Mouse (Mus musculus) forelimb bud, embryonic 11.5 days (tissue): ENCODE results near the gene Tmem178b.

Experiments used
- DNase-seq: peaks from one replicate; pipeline ENCODE4 v3.0.0-alpha.2; 2012; ENCODE audit warnings: low read depth, low spot score

Gene Tmem178b

DNA sequence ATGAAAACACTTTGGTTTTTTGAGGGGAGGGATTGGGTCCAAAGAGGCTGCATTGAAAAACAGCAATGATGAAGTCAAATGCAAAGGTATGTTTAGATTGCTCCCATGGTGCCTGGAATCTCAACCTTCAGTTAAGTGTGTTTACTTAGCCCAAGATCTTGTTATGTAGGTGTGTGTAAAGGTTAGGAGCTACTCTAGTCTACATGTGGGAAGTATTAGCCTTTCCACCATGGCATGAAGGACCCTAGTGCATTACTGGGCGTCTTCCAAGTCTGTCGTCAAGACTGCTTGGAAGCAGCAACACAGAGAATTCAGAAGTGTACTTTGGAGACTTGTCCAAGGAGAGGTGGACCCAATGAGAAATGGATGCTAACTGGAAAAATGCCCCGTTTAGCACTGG is 205.3 kb downstream of the Tmem178b start:
- no peak for DNase-seq

DNA sequence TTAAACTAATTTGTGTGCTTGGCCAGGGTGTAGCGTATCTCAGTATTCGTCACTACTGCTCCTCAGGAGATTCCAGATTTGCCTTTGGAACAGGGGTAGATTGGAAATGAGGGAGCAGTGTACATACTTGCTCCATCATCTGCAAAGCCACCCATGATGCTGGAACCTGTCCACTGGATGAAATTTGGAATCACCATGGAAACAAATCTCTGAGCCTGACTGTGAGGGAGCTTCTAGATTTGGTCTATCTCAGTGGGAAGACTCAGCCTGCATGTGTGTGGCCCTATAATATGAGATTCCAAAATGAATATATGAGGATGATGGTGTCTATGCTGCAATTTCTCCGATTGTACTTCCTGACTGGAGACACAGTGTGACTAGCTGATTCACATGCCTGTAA is 210.7 kb downstream of the Tmem178b start:
- no peak for DNase-seq

DNA sequence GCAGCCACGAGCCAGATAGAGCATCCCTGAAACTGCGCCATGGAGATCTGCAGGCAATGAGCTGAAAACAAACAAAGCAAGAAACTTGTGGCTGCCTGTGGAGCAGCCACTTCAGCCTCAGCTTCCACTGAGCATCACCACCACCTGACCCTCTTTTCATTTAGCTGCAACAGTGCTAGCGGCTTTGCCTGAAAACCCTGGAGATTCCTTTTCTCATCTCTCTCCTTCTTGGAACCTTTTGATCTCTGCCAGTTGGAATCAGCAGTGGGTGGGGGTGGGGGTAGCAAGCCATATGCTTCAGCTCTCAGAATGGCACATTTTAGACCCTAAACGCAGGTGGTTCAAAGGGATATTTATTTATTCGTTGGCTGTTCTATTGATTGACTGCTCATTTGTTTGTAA is 218.2 kb downstream of the Tmem178b start:
- no peak for DNase-seq

DNA sequence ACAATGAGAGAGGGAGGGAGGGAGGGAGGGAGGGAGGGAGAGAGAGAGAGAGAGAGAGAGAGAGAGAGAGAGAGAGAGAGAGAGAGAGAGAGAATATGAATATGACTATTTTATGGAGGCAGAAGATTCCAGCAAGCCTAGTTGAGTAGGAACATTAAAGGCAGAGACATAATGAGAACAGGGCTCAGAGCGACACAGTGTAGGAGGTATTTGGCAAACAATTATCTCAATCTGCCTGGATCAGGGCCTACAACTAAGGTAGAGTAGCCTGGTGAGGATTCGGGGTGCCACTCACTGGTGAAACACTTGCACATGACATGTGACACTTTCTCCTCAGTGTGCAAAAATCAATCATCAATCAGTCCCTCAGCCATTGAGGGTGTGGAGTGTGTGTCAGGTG is 225.4 kb downstream of the Tmem178b start:
- DNase-seq = no peak

DNA sequence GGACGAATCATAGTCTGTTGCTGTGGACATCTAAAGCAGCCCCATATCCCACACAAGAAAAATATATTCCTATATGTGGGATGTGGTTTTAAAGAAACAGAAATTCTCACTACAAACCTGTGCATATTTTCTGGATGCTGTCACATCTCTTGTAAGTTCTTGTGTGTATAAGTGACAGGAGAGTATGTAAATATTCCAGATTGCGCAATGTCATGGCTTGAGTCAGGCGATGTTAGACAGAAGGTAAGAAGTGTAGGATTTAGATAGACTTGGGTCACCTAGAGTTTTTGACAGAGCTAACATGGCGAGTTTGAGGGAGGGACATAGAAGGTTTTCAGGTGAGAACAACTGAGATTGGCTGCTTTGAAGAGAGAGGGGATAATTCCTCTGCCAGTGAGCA is 228.7 kb downstream of the Tmem178b start:
- no peak for DNase-seq

DNA sequence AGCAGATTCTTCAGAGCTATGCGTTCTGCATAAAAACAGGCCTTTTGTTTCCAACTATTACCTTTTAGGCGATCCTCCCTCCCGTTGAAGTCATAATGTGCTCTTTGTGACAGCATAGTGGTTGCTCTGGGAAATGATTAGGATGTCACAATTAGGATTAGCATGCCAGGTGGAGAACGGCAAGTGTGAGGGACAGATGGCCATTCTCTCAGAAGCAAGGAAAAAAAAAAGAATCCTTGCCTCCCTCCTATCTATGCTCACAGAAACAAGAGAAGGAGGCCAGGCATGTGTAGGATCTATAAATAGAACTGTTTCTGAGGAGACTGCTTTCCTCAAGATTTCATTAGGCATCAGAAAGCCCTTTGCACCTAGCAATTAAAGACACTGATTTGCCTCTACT is 229.8 kb downstream of the Tmem178b start:
- DNase-seq = no peak

DNA sequence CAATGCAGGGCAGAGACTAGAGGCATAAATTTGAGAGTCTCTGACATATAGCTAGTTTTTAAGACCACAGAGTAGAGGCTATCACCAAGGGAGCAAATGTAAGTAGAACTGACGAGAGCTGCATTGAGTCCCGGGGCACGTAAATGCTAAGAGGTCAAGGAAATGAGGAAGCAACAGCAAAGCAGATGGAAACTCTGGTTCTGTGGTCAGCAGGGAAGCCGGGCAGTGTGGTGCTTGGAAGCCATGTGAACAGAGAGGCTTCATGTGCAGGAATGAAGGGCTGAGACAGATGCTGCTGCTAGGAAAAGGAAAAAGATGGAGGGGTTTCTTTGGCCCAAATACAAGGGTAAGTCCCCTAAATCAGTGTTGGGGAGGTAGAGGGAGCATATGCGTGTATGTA is 237.0 kb downstream of the Tmem178b start:
- DNase-seq = no peak

DNA sequence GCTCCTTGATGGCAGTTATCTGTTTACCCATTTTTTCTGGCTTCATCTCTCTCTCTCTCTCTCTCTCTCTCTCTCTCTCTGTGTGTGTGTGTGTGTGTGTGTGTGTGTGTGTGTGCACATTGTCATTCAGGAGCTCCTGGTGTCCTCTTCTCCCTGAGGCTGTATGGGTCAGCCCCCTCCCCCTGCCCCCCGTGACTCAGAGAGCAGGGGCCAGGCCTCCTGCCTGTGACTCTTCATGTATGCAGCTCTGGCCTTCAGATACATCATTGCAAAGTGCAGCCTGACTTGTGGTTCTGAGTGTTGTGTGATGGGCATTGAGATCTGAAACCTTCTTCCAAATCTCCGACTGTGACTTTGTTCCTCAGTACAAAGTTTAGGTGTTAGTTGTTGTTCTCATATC is 237.7 kb downstream of the Tmem178b start:
- DNase-seq = no peak

DNA sequence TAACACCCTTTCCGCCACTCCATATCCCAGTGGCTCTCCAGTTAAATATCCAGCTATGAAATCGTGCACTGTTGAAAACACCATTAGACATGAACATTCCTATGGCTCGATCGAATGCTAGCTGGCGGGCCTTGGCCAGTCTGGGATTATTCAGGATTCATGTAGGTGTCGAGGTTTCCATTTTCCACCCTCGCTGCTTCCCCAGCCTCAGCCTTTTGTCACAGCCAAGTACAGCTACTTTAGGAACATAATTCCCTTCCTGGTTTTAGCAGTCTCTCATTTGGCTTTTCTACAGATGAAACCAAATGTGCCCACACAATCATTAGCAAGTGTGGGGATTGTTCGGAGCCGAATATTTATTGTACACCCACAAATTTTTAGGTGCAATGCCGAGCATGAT is 239.4 kb downstream of the Tmem178b start:
- DNase-seq = no peak

DNA sequence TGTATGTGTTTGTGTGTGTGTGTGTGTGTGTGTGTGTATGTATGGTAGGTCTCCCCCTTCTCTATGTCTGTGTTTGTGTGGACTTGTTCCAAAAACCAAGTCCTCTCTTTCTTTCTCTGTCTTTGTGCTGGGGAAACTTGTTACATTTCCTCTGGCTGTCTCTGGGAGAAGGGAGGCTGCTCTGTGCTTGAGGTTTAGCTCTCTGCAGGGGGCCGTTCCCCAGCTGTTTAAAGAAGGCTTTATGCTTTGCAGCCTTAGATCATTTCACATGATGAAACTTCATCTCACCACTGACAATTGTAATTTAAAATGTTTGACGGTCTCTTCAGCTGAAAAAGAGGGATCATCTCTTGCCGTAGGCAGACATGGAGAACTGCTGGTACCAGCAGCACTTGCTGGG is 243.2 kb downstream of the Tmem178b start:
- no peak for DNase-seq

DNA sequence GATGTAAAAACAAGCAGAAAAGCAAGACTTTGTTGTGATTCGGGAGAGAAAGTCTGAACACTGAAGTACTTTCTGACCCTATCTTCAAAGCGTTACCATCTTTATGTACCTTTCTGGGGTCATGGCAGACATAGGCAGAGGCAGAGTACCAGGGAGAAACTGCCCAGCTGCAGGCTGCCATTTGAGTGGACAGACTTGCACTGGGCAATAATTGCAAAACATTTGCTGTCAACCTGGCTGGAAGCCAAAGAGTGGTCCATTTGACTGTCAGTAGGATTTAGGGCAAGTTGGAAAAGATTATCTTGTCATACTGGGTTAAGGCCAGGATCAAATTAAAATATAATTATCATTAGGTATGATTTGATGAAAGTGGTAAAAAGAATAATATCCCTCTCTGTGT is 247.1 kb downstream of the Tmem178b start:
- no peak for DNase-seq

DNA sequence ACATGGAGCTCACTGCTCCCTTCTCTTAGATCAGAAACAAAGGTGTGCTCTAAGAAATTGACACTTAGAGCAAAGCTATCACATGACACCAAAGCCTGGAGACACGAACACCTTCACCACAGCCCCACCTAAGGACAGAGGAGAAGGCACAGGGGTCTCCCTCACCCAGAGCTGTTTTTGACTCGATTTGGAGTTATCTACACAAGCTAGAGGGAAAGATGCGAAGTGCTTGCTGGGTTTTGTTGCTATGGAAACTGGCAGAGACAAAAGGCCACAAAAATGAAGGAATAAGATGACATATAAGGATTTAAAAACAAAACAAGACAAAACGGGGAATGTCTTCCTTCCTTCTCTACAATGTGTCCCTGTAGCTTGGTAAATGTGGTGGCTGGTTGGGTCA is 248.4 kb downstream of the Tmem178b start:
- no peak for DNase-seq

DNA sequence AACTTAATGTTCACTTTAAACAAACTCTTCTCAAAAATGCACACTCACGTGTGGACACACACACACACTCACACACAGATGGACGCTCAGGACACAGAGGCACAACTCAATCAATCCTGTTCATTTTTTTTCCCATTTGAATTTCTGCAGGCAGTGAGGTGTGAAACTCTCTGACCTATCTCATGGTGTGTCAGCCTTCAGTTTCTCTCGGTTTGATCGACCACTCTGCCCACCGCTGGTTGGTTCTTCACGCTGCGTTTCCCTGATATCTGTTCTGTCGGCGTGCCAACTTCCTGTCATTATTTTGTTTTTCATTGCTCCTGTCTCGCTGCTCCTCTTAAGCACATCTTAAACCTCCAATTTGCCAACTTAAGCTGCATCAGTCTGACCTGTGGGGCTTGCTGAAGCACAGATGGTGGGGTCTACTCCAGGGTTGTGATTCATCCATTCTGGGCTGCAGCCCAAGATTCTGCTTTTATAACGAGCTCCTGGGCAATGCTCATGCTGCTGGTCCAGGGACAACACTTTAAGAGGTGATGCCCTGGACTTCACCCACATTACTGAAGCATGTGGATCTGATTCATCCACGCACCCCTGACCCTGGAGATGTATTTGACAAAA is 250.1 kb downstream of the Tmem178b start:
- no peak for DNase-seq

DNA sequence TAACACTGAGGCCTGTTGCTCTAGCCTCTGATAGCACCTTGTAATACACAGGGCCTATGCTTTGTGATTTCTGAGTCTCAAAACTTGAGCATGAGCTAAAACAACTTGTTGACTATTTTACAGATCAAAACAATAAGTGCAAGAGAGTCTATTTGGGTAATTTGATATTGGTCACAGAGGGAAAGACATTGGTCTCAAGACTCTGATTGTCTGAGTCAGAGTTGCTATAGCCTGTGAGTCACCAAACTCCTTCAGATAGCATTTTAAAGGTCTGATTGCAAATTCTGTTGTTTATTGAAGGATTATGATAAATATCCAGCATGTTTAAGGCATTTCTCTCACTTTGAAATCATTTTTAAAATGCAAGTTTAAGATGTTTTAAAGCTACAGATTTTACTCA is 250.9 kb downstream of the Tmem178b start:
- no peak for DNase-seq

DNA sequence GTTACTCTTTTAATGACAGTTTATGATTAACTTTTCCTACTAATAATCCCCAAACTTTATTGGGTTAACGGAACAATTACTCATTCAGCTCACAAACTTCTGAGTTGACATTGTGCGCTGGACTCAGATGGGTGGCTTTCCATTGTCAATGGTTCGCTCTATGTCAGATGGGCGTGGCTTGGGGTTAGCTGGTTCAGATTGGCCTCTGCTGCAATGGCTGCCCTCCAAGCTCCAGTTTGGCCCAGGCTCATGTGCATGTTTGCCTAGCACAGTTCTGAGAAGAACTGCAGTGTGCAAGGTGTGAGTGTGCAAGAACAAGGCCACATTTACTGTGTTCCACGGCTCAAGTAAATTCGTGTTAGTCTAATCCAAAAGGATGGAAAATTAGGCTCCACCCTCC is 255.6 kb downstream of the Tmem178b start:
- no peak for DNase-seq

DNA sequence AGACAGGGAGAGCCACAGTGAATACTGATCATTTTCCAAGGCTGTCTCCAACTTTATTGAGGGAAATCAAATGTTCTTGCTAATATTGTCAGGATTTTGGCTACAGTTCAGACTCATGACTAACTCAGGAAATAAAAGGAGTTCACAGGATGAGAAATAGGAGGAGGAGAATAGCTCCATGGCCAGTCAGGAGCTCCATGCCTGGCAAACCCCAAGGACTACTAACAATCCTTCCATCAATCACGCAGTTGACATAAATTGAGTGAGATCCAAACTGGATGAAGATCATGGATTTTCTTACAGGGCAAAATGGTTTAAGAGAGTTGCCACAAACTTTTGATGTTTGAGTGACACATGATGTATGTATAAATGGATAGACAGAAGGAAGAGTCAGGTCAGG is 258.9 kb downstream of the Tmem178b start:
- no peak for DNase-seq

DNA sequence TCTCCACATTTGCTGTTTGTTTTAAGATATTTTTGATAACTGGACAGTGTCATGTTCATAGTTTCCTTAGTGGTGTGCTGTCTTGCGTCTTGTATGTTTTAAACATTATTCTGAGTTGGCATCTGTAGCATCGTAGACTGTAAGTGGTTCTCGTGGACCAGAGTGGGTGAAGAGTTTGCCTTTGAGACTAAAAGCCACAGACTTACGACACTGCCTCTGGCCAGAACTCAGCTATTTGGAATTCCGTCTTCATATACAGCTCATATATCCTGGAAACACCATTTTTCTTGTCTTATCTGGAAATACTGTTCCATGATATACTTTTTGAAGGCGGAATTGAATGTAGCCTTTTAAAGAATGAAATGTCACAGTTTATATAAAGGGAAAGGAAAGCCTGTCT is 260.4 kb downstream of the Tmem178b start:
- DNase-seq = no peak

DNA sequence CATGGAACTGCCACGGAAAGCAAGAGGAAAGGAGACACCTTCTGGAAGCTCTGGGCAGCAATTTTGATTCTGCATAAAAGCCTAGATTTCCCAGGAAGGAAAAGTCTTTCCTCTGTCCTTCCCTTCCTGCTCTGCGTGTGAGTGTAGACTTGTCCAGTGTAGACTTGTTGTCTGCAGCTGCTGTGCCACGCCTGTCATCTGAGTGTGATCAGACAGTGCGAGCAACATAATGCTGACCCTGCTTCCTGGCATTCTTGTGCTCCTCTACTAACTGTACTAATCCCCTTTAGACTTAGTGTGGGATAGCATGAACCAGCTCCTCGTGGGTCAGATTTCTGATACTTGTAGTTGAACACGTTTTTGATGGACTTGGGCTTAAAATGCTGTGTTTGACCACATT is 262.6 kb downstream of the Tmem178b start:
- no peak for DNase-seq

DNA sequence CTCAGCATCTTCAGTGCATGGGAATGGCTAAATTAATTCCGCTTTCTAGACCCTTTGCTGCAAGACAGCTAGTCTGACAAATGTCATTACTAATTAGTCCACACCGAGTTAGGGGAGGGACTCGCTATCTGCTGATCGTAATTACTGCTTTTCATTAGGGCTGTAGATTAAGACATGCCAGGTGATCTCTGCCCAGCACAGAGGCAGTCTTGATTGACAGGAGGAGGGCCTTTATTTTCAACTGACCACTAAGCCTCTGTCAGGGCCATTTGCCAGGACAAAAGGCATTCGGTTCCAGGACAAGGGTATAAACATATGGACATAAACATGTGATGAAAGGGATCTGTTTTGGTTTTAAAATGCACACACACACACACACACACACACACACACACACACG is 264.3 kb downstream of the Tmem178b start:
- DNase-seq = no peak

DNA sequence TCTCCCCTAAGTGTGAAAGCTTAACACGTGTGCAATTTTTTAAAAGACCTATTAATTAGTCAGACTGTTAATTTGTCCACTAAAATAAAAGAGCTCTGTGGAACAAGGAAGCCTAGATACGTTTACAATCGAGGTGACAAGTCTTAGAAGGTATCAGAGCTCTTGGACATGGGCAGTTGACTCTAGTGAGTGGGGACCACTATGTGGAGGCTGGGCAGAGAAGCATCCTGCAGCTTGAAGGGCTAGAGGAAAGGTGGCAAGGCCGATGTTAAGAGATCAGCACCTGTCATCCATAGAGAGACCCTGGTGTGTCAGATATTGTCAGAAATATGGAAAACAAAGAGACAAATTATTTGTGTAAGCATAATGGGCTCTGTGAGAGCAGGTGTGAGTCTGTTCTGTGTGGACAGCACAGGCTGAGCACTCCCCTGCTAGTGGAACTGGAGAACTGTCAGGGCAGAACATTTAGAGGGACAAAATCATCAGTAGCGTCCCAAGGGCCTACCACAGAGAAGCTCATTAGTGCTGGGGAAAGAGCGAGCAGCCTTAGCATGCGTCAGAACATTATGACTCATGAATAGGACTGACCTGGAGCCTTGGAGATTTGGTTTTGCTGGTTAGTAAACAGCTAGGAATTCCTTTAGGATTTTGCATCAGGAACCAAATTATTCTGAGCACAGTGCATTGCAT is 264.9 kb downstream of the Tmem178b start:
- no peak for DNase-seq

DNA sequence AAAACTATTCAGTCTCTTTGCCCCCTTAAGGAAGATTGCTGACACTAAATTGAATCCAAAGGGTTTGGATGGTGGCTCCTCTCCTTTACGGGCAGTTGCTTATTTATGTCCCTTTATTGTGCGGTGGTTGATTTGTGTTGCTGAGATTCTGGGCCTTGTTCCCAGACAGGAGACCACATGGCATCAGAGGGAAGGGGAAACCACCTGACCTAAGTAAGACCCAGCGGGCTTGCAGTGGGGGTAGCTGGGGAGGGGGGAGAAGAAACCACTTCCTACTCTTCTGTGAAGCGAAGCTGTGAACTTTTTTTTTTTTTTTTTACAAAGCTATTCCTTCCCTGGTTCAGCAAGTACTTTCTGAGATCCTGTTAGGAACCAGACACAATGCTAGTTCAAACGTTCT is 269.5 kb downstream of the Tmem178b start:
- no peak for DNase-seq

DNA sequence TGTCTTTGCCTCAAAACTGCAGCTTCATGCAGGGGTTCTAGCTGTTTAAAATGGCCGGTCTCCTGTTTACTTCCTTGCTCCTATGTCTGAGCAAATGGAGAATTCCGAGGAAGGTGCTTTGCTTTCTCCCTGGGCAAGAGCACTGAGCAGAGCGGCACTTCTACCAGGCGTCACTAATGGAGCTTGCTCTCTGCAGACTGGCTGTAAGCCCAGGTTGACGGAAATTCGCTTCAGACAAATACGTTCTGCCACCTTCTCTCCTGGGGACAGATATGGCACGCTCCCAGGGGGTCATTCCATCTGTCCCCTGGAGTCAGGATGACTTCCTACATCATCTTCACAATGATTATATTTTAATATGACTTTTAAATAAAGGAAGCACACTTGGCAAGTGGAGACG is 271.3 kb downstream of the Tmem178b start:
- no peak for DNase-seq

DNA sequence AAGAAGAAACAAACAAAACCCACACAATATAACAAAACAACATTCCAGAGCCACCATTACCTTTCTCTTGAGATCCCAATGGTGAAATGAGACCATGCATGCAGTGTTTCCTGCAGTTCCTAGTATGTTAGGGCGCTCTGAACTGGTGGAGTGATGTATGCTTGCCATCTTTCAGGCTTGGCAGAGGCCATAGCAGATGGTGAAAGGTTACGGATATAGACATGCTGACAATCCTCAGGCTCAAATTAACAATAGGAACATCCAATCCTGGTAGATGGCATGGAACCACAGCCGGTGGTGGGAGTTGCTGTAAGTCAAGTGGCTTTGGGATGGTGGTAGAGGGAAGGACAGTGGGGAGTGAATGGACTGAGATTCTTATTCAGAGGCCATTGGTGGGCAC is 272.5 kb downstream of the Tmem178b start:
- DNase-seq = no peak

DNA sequence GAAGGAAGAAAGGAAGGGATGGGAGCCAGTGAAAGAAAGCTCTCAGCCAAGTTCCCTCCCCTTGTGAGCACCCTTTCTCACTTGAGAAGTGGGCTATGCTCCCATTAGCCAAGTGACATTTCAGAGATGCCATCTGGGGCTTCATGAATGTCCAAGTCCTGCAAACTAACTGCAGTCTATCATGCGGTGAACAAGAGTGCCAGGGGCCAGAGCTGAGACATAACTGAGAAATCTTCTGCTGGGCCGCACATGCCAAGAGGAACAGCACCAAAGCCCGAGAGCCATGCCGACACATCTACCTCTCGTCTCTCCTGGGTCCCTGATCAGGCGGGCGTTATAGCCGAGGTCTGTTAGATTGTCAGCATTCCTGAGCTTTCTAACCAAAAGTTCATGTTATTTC is 279.2 kb downstream of the Tmem178b start:
- DNase-seq = no peak
